Mouse (Mus musculus) forebrain, embryonic 10.5 days (tissue): ENCODE data around the gene Alg5. TPM values are rescaled to one million over a fixed set of nuclear protein-coding genes. Genes with fewer than 3 reads are reported as not detected.
A peak's percentile ranks its signal among the peaks of the same experiment; 100 is the strongest.

Experiments
- DNase-seq: peaks from one replicate; pipeline ENCODE4 v3.0.0-alpha.2; 2017; ENCODE audit warnings: low spot score; ENCODE audit errors: extremely low spot score
- H3K27ac ChIP-seq: fragments of 300-500 bp; sonication (generic); 2 replicates; pipeline ENCODE4 v1.5.1; 2016; ENCODE audit warnings: mild to moderate bottlenecking
- H3K27me3 ChIP-seq: fragments of 300-500 bp; sonication (generic); 2 replicates; pipeline ENCODE4 v1.6.1; 2016; ENCODE audit warnings: mild to moderate bottlenecking; ENCODE audit not compliant: poor library complexity, severe bottlenecking
- H3K36me3 ChIP-seq: fragments of 300-500 bp; sonication (generic); replicated peaks from 2 replicates; pipeline ENCODE4 v1.6.1; 2016; ENCODE audit warnings: mild to moderate bottlenecking, moderate library complexity
- H3K4me1 ChIP-seq: fragments of 300-500 bp; sonication (generic); 2 replicates; pipeline ENCODE4 v1.6.1; 2016
- H3K4me3 ChIP-seq: fragments of 300-500 bp; sonication (generic); 2 replicates; pipeline ENCODE4 v1.5.1; 2016; ENCODE audit warnings: mild to moderate bottlenecking, moderate library complexity
- H3K9me3 ChIP-seq: fragments of 300-500 bp; sonication (generic); 2 replicates; pipeline ENCODE4 v1.6.1; 2016; ENCODE audit warnings: mild to moderate bottlenecking, moderate library complexity
- WGBS: fragments of 180-500 bp; shearing (Covaris S2); methylation state at CpG from one replicate; pipeline ENCODE4 v1.1.7; 2016; 5-methylcytosine and 5-hydroxymethylcytosine counted together
- polyA plus RNA-seq: library from polyadenylated mRNA; unstranded; fragments of >200 nt; fragmentation: Nextera tagmentation; extraction: Ambion mirVana; gene quantifications from 2 replicates; pipeline ENCODE4 v1.2.1, GENCODE M21; 2016

Gene Alg5
- polyA plus RNA-seq, 1 experiment from 2014 or later, result 42.6 TPM

GRCm38 (mm10) chr3:54723741-54724500, 11.4 kb upstream of the Alg5 start:
- no peak for DNase-seq
- 90% methylated on average over 10 of the region's 10 CpGs for WGBS

GRCm38 (mm10) chr3:54725344-54725743, 10.0 kb upstream of the Alg5 start:
- H3K4me3 ChIP-seq, result no peak overlapping the region
- no peaks in the 10 kb centered on the region for H3K27me3 ChIP-seq
- H3K36me3 ChIP-seq, result peaks cover 97% of the 10 kb centered on the region
- H3K27ac ChIP-seq, result no peak overlapping the region
- H3K4me1 ChIP-seq, result no peaks in the 10 kb centered on the region
- DNase-seq, result no peak
- WGBS, result 85% methylated on average over 2 of the region's 2 CpGs
- no peaks in the 10 kb centered on the region for H3K9me3 ChIP-seq

More at GRCm38 (mm10) chr3:54723741-54724500, 11.4 kb upstream of the Alg5 start:
- Histone ChIP-seq H3K9me3 (no peaks in the 10 kb centered on the region), H3K4me3 (no peak overlapping the region), H3K27ac (no peak overlapping the region), H3K27me3 (no peaks in the 10 kb centered on the region), H3K36me3 (peaks cover 95% of the 10 kb centered on the region), H3K4me1 (no peaks in the 10 kb centered on the region)

GRCm38 (mm10) chr3:54727588-54727987, 7.8 kb upstream of the Alg5 start:
- H3K27me3 ChIP-seq, result no peaks in the 10 kb centered on the region
- 98% methylated on average over 2 of the region's 2 CpGs for WGBS
- no peaks in the 10 kb centered on the region for H3K9me3 ChIP-seq
- DNase-seq, result no peak
- no peak overlapping the region for H3K27ac ChIP-seq
- no peak overlapping the region for H3K4me3 ChIP-seq
- H3K36me3 ChIP-seq, result peaks cover 97% of the 10 kb centered on the region
- no peaks in the 10 kb centered on the region for H3K4me1 ChIP-seq

GRCm38 (mm10) chr3:54728100-54728499, 7.2 kb upstream of the Alg5 start:
- no peak overlapping the region for H3K27ac ChIP-seq
- no peaks in the 10 kb centered on the region for H3K27me3 ChIP-seq
- H3K4me1 ChIP-seq, result no peaks in the 10 kb centered on the region
- H3K36me3 ChIP-seq, result peaks cover 97% of the 10 kb centered on the region
- H3K9me3 ChIP-seq, result no peaks in the 10 kb centered on the region
- no peak for DNase-seq
- WGBS, result 89% methylated on average over 6 of the region's 6 CpGs
- H3K4me3 ChIP-seq, result no peak overlapping the region

GRCm38 (mm10) chr3:54731626-54732150, 3.7 kb upstream of the Alg5 start:
- 93% methylated on average over 8 of the region's 8 CpGs for WGBS
- peaks cover 14% of the 10 kb centered on the region for H3K4me1 ChIP-seq
- no peaks in the 10 kb centered on the region for H3K27me3 ChIP-seq
- peaks cover 68% of the 10 kb centered on the region for H3K36me3 ChIP-seq
- no peak overlapping the region for H3K27ac ChIP-seq
- H3K4me3 ChIP-seq, result no peak overlapping the region
- DNase-seq, result no peak
- H3K9me3 ChIP-seq, result no peaks in the 10 kb centered on the region

- no peak overlapping the region for H3K4me3 ChIP-seq
- no peaks in the 10 kb centered on the region for H3K9me3 ChIP-seq
- no peak overlapping the region for H3K27ac ChIP-seq
- H3K36me3 ChIP-seq, result peaks cover 62% of the 10 kb centered on the region
- H3K27me3 ChIP-seq, result no peaks in the 10 kb centered on the region
- H3K4me1 ChIP-seq, result peaks cover 14% of the 10 kb centered on the region
- DNase-seq, result no peak
- 97% methylated on average over 4 of the region's 4 CpGs for WGBS
Measured at GRCm38 (mm10) chr3:54732371-54732770, 3.0 kb upstream of the Alg5 start.

GRCm38 (mm10) chr3:54734411-54735246, 710 bp upstream of the Alg5 start:
- peak; percentile 91 for DNase-seq
- no peaks in the 10 kb centered on the region for H3K9me3 ChIP-seq
- peak overlapping the region; percentile 96 for H3K4me3 ChIP-seq
- no peaks in the 10 kb centered on the region for H3K27me3 ChIP-seq
- peaks cover 61% of the 10 kb centered on the region for H3K36me3 ChIP-seq
- peaks cover 14% of the 10 kb centered on the region for H3K4me1 ChIP-seq
- under 1% methylated on average over 84 of the region's 84 CpGs for WGBS
- peak overlapping the region; percentile 98 for H3K27ac ChIP-seq

GRCm38 (mm10) chr3:54736101-54736927, 975 bp downstream of the Alg5 start:
- 62% methylated on average over 18 of the region's 18 CpGs for WGBS
- H3K27ac ChIP-seq, result peak overlapping the region; percentile 98
- peaks cover 60% of the 10 kb centered on the region for H3K36me3 ChIP-seq
- no peak for DNase-seq
- peak overlapping the region; percentile 96 for H3K4me3 ChIP-seq
- peaks cover 14% of the 10 kb centered on the region for H3K4me1 ChIP-seq
- H3K27me3 ChIP-seq, result no peaks in the 10 kb centered on the region
- no peaks in the 10 kb centered on the region for H3K9me3 ChIP-seq

- 96% methylated on average over 8 of the region's 8 CpGs for WGBS
- no peak for DNase-seq
- H3K36me3 ChIP-seq, result peaks cover 60% of the 10 kb centered on the region
- H3K27me3 ChIP-seq, result no peaks in the 10 kb centered on the region
- peaks cover 14% of the 10 kb centered on the region for H3K4me1 ChIP-seq
- no peak overlapping the region for H3K4me3 ChIP-seq
- H3K9me3 ChIP-seq, result no peaks in the 10 kb centered on the region
- no peak overlapping the region for H3K27ac ChIP-seq
Measured at GRCm38 (mm10) chr3:54737317-54737716, 2.0 kb downstream of the Alg5 start.

GRCm38 (mm10) chr3:54741965-54742364, 6.6 kb downstream of the Alg5 start:
- Histone ChIP-seq H3K9me3 (no peaks in the 10 kb centered on the region), H3K27me3 (no peaks in the 10 kb centered on the region), H3K4me3 (no peak overlapping the region), H3K36me3 (peaks cover 95% of the 10 kb centered on the region), H3K27ac (no peak overlapping the region), H3K4me1 (no peaks in the 10 kb centered on the region)
- no peak for DNase-seq
- 97% methylated on average over 11 of the region's 11 CpGs for whole genome bisulfite sequencing

GRCm38 (mm10) chr3:54745799-54746198, 10.5 kb downstream of the Alg5 start:
- Histone ChIP-seq H3K4me3 (no peak overlapping the region), H3K27ac (no peak overlapping the region), H3K27me3 (no peaks in the 10 kb centered on the region), H3K4me1 (no peaks in the 10 kb centered on the region), H3K36me3 (peaks cover 99% of the 10 kb centered on the region), H3K9me3 (no peaks in the 10 kb centered on the region)
- DNase-seq, result no peak
- 57% methylated on average over 5 of the region's 5 CpGs for WGBS

GRCm38 (mm10) chr3:54753411-54753810, 18.1 kb downstream of the Alg5 start:
- peaks cover 32% of the 10 kb centered on the region for H3K36me3 ChIP-seq
- H3K4me1 ChIP-seq, result peaks cover 21% of the 10 kb centered on the region
- WGBS, result 87% methylated on average over 4 of the region's 4 CpGs
- peaks cover 49% of the 10 kb centered on the region for H3K27me3 ChIP-seq
- no peak for DNase-seq
- no peak overlapping the region for H3K27ac ChIP-seq
- no peak overlapping the region for H3K4me3 ChIP-seq
- H3K9me3 ChIP-seq, result no peaks in the 10 kb centered on the region
